Mouse (Mus musculus) testis, adult 2 months (tissue): ENCODE measurements around the gene Tssk4.
A peak's percentile ranks its signal among the peaks of the same experiment; 100 is the strongest.

Experiments used
- CTCF ChIP-seq: fragments of 200-500 bp; IDR thresholded peaks from 2 replicates; pipeline ENCODE4 v1.5.1; 2012; ENCODE audit warnings: low read depth, mild to moderate bottlenecking, inconsistent platforms, low read length, moderate library complexity; ENCODE audit not compliant: control insufficient read depth, insufficient read depth, insufficient replicate concordance
- POLR2A ChIP-seq: fragments of 200-500 bp; IDR thresholded peaks from 2 replicates; pipeline ENCODE4 v1.6.1; 2012; ENCODE audit warnings: low read depth, mild to moderate bottlenecking, inconsistent platforms, low read length, moderate library complexity; ENCODE audit not compliant: control insufficient read depth

GRCm38 (mm10) chr14:55643060-55643907, 6.7 kb upstream of the Tssk4 start, which contains the start of gene Tm9sf1:
- TF ChIP-seq CTCF (no peak), POLR2A (peak; percentile 69)
